In genomic region chr9:27153861-27154260, GRCm38 (mm10) we compare ENCODE assay signal across 11 mouse cellular contexts. TPM values are rescaled to one million over a fixed set of nuclear protein-coding genes. Genes with fewer than 3 reads are reported as not detected.
A peak's percentile ranks its signal among the peaks of the same experiment; 100 is the strongest.
DNase-seq lines count a peak whose midpoint lies in the region; ATAC-seq and TF ChIP-seq lines count a peak whose summit lies in the region.
"Had no signal": no experiment of that assay in that cellular context is flagged by ENCODE, and none has a peak within 500 bp of the region (broad histone marks: within the 10 kb centered on the region; RNA-seq: fewer than 3 reads in every experiment).

No protein-coding gene starts in this region.

- no peak for ATAC-seq in forebrain, embryonic 11.5 days (replicated peaks; ENCODE audit: low FRiP score)
- no peak for ATAC-seq in limb, embryonic 11.5 days (ENCODE audit: insufficient number of reproducible peaks, low FRiP score, low TSS enrichment, low read depth)

- H3K36me3 ChIP-seq in forebrain, embryonic 11.5 days (ENCODE audit: control insufficient read depth, insufficient read depth, low read length) = no peaks in the 10 kb centered on the region
- H3K36me3 ChIP-seq in limb, embryonic 11.5 days (ENCODE audit: control insufficient read depth, insufficient read depth, low read length) = no peaks in the 10 kb centered on the region

- peak overlapping the region; percentile 95 for H3K9ac ChIP-seq in forebrain, embryonic 11.5 days (ENCODE audit: low read length)
- H3K9ac ChIP-seq in limb, embryonic 11.5 days (ENCODE audit: low read length) = no peak overlapping the region

- H3K27ac ChIP-seq in layer of hippocampus, adult 2 months = peak overlapping the region; percentile 92
- H3K27ac ChIP-seq in forebrain, embryonic 11.5 days (ENCODE audit: low read depth, low read length) = no peak overlapping the region
- H3K27ac ChIP-seq in limb, embryonic 11.5 days (replicated peaks; ENCODE audit: low read depth, low read length) = no peak overlapping the region
- H3K27ac ChIP-seq in olfactory bulb, adult 2 months (ENCODE audit: insufficient read depth, low read depth, low read length) = 0 out of 2 replicates have a peak overlapping the region, but pooled peaks have one; percentile 7

- no peaks in the 10 kb centered on the region for H3K27me3 ChIP-seq in forebrain, embryonic 11.5 days (ENCODE audit: control insufficient read depth, insufficient read depth, low read length)
- no peaks in the 10 kb centered on the region for H3K27me3 ChIP-seq in limb, embryonic 11.5 days (ENCODE audit: control insufficient read depth, insufficient read depth, low read length)

- no peaks in the 10 kb centered on the region for H3K9me3 ChIP-seq in forebrain, embryonic 11.5 days (ENCODE audit: control insufficient read depth, low read length)
- no peaks in the 10 kb centered on the region for H3K9me3 ChIP-seq in limb, embryonic 11.5 days (ENCODE audit: control insufficient read depth, low read length)

- H3K4me3 ChIP-seq in layer of hippocampus, adult 2 months = peak overlapping the region; percentile 87
- H3K4me3 ChIP-seq in forebrain, embryonic 11.5 days (ENCODE audit: low read depth, low read length) = peak overlapping the region; percentile 86
- H3K4me3 ChIP-seq in limb, embryonic 11.5 days (ENCODE audit: low read depth, low read length) = peak overlapping the region; percentile 83; the same call in 1 of the 2 replicates
- H3K4me3 ChIP-seq in olfactory bulb, adult 2 months (ENCODE audit: insufficient read depth, low read depth, low read length) = 0 out of 2 replicates have a peak overlapping the region, but pooled peaks have one; percentile 9

- H3K4me2 ChIP-seq in forebrain, embryonic 11.5 days (ENCODE audit: low read depth, low read length, severe bottlenecking) = peak overlapping the region; percentile 78
- peak overlapping the region; percentile 71 for H3K4me2 ChIP-seq in limb, embryonic 11.5 days (ENCODE audit: low read depth, severe bottlenecking)

- no peak for TF ChIP-seq POLR2A in olfactory bulb, adult 2 months (IDR thresholded peaks at IDR 0.05; ENCODE audit: insufficient read depth, low read depth, low read length)

- WGBS in forebrain, embryonic 11.5 days = 46% methylated on average over 4 of the region's 4 CpGs
- 85% methylated on average over 4 of the region's 4 CpGs for WGBS in limb, embryonic 11.5 days
- 64% methylated on average over 4 of the region's 4 CpGs for WGBS in olfactory bulb, adult 2 months

- H3K4me1 ChIP-seq in forebrain, embryonic 11.5 days (replicated peaks; ENCODE audit: control insufficient read depth, insufficient read depth, low read length) = peaks cover 18% of the 10 kb centered on the region
- peaks cover 13% of the 10 kb centered on the region for H3K4me1 ChIP-seq in limb, embryonic 11.5 days (ENCODE audit: control insufficient read depth, insufficient read depth, low read length)
- H3K4me1 ChIP-seq in olfactory bulb, adult 2 months (ENCODE audit: control insufficient read depth, insufficient read depth, low read length) = peaks cover 5% of the 10 kb centered on the region

- DNase-seq in layer of hippocampus, adult 2 months (ENCODE audit: low spot score in 2 of 2) = no peak
- no peak for DNase-seq in layer of hippocampus, adult 8-10 months (ENCODE audit: low spot score in 2 of 2)
- no peak for DNase-seq in forebrain, embryonic 11.5 days (ENCODE audit: low spot score)
- no peak for DNase-seq in limb, embryonic 11.5 days (ENCODE audit: low spot score)
- DNase-seq in thymus, postnatal 36 days = no peak
- no peak for DNase-seq in adrenal gland, postnatal 25 days
- DNase-seq in thymus, postnatal 4 days = no peak
- DNase-seq: adrenal gland, adult 8-10 months; lung, adult 2 months; thymus, postnatal 25 days had no signal

- TF ChIP-seq CTCF in layer of hippocampus, adult 2 months (conservative IDR thresholded peaks at IDR 0.05) = no peak
- no peak for TF ChIP-seq CTCF in olfactory bulb, adult 2 months (IDR thresholded peaks at IDR 0.05; ENCODE audit: insufficient read depth, low read depth, low read length)

RNA-seq across cellular contexts. Expression of gene Jam3, which starts 1.4 kb away (rescaled TPM):
- total RNA-seq in layer of hippocampus, adult 2 months (2021) = 10 to 100 TPM; 36.4 to 42.3 TPM
- 10 to 100 TPM; 37.2 to 45.0 (median 41.6) TPM for total RNA-seq in layer of hippocampus, adult 8-10 months (2022)
- 168 and 176 TPM in 2 replicates for polyA plus RNA-seq in forebrain, embryonic 11.5 days (2014; fragmentation: Nextera tagmentation; extraction: Ambion mirVana)
- 116 and 121 TPM in 2 replicates for polyA plus RNA-seq in limb, embryonic 11.5 days (2014; fragmentation: Nextera tagmentation; extraction: Ambion mirVana)
- polyA plus RNA-seq in olfactory bulb, adult 2 months (2012; ENCODE audit: insufficient read depth, insufficient read length, low replicate concordance, missing spikeins) = not detected in 2 replicates
- total RNA-seq in adrenal gland, postnatal 25 days (2021) = 35.7 and 36.5 TPM in 2 replicates

Comparison
In these comparisons a context has a peak if more than half of its experiments do, and no peak if none do; other contexts are left out.
1. H3K27ac ChIP-seq: peak in layer of hippocampus, adult 2 months (single experiment) and olfactory bulb, adult 2 months (single experiment); none in forebrain, embryonic 11.5 days (single experiment) and limb, embryonic 11.5 days (single experiment).
2. H3K4me3 ChIP-seq: peak in every context shown above with its lines; median percentile 87 in layer of hippocampus, adult 2 months; 86 in forebrain, embryonic 11.5 days; 83 in limb, embryonic 11.5 days; 9 in olfactory bulb, adult 2 months.